Mouse (Mus musculus) brain, embryonic 14.5 days (tissue): ENCODE measurements around the gene Slc4a2.

ENCODE experiments used
- CTCF ChIP-seq: fragments of 200-500 bp; IDR thresholded peaks from 2 replicates; pipeline ENCODE4 v1.5.1; 2012; ENCODE audit warnings: inconsistent platforms, mild to moderate bottlenecking, moderate library complexity, borderline replicate concordance; ENCODE audit not compliant: insufficient read depth, insufficient read length; ENCODE audit errors: extremely low read depth
- POLR2A ChIP-seq: fragments of 200-500 bp; IDR thresholded peaks from 2 replicates; pipeline ENCODE4 v1.6.1; 2012; ENCODE audit warnings: mild to moderate bottlenecking, inconsistent platforms, borderline replicate concordance; ENCODE audit not compliant: poor library complexity, insufficient read depth, insufficient read length, severe bottlenecking; ENCODE audit errors: extremely low read depth

DNA sequence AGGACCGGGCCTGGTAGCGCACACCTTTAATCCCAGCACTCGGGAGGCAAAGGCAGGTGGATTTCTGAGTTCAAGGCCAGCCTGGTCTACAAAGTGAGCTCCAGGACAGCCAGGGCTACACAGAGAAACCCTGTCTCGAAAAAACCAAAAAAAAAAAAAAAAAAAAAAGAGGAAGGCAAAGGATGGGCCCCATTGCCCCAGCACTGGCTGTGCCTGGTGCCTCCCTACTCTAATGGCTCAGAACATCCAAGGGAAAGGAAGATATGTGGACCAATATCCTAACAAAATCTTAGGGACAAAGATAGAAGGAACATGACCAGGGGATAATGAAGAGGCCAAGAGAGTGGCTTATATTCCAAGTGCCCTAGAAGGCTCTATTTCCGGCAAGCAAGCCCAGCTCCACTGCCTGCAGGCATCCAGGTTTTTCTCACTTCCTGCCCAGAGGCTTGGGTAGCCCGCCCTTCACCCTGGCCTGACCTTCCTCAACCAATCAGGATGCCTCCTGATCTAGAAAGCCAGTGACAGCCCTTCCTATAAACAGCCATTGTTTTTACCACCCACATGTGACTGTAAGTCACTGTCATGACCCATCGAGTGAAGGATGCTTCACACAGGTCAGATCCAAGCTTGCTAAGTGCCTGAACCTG lies 34.5 kb upstream of the Slc4a2 start:
- TF ChIP-seq CTCF (no peak), POLR2A (no peak)
